ENCODE assay signal across 19 mouse cellular contexts in the genomic region with DNA sequence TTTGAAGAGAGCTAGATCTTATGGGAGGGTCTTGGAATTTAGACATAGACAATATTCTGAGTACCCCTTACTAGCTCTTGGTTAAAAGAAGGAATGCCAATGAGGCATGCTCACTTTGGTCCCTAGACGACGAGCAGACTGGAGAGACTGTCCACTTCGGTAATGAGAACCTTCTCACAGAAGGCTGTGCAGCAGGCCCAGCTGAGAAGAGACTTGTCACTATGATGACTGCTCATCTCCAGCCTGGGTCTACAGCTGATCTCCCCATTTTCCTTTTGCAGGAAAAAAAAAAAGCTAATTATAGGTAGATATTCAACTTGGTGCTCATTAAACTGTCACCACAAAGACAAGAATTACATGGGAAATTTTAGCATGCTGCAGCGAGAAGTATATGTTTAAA.
"Had no signal": no experiment of that assay in that cellular context is flagged by ENCODE, and none has a peak within 500 bp of the region (broad histone marks: within the 10 kb centered on the region; RNA-seq: fewer than 3 reads in every experiment).

No protein-coding gene starts in this region.

- H3K36me3 ChIP-seq: lung, embryonic 15.5 days; midbrain, embryonic 10.5 days; midbrain, embryonic 12.5 days; neural tube, embryonic 13.5 days; neural tube, embryonic 15.5 days had no signal

- H3K9ac ChIP-seq: liver, postnatal 0 days; lung, embryonic 15.5 days; midbrain, embryonic 12.5 days; neural tube, embryonic 13.5 days; neural tube, embryonic 15.5 days had no signal

- H3K27me3 ChIP-seq: lung, embryonic 15.5 days; midbrain, embryonic 12.5 days; neural tube, embryonic 13.5 days; neural tube, embryonic 15.5 days had no signal

- H3K4me3 ChIP-seq: lung, embryonic 15.5 days; midbrain, embryonic 10.5 days; midbrain, embryonic 12.5 days; myocyte; neural tube, embryonic 13.5 days; neural tube, embryonic 15.5 days had no signal

- H3K4me2 ChIP-seq: lung, embryonic 15.5 days; midbrain, embryonic 12.5 days; neural tube, embryonic 13.5 days; neural tube, embryonic 15.5 days had no signal

- DNase-seq: liver, postnatal 0 days; lung, adult 2 months; lung, postnatal 14 days; lung, postnatal 36 days; midbrain, embryonic 14.5 days; right cerebral cortex, postnatal 14 days; spleen, adult 18-20 months; thymus, adult 18-20 months; thymus, postnatal 14 days; thymus, postnatal 36 days had no signal

- H3K9me3 ChIP-seq: lung, embryonic 15.5 days; midbrain, embryonic 10.5 days; midbrain, embryonic 12.5 days; neural tube, embryonic 13.5 days; neural tube, embryonic 15.5 days had no signal

- H3K4me1 ChIP-seq: lung, embryonic 15.5 days; midbrain, embryonic 10.5 days; midbrain, embryonic 12.5 days; neural tube, embryonic 15.5 days had no signal

- H3K27ac ChIP-seq: lung, embryonic 15.5 days; macrophage; midbrain, embryonic 10.5 days; midbrain, embryonic 12.5 days; neural tube, embryonic 13.5 days; neural tube, embryonic 15.5 days had no signal

- ATAC-seq: liver, postnatal 0 days; lung, postnatal 0 days; midbrain, embryonic 16.5 days had no signal
